Mouse (Mus musculus) E14TG2a.4 (cell line): ENCODE results near the gene Tstd2.
A peak's percentile ranks its signal among the peaks of the same experiment; 100 is the strongest.

ENCODE experiments used
- H3K27me3 ChIP-seq: 2 replicates; pipeline ENCODE4 v1.6.1; 2014; ENCODE audit warnings: low read length, control low read depth; ENCODE audit not compliant: insufficient read depth
- H3K36me3 ChIP-seq: 2 replicates; pipeline ENCODE4 v1.6.1; 2014; ENCODE audit warnings: low read length, control low read depth; ENCODE audit not compliant: insufficient read depth
- H3K4me1 ChIP-seq: replicated peaks from 2 replicates; pipeline ENCODE4 v1.6.1; 2014; ENCODE audit warnings: low read depth, low read length, control low read depth
- H3K4me3 ChIP-seq: replicated peaks from 2 replicates; pipeline ENCODE4 v1.5.1; 2014; ENCODE audit warnings: mild to moderate bottlenecking, low read length
- H3K9me3 ChIP-seq: 2 replicates; pipeline ENCODE4 v1.6.1; 2014; ENCODE audit warnings: low read length, control low read depth
- CTCF ChIP-seq: conservative IDR thresholded peaks from 2 replicates; pipeline ENCODE4 v1.5.1; 2014; ENCODE audit warnings: low read length
- NANOG ChIP-seq: IDR thresholded peaks from 2 replicates; pipeline ENCODE4 v1.6.1; 2014; ENCODE audit warnings: borderline replicate concordance, low read length, mixed read lengths
- POU5F1 ChIP-seq: IDR thresholded peaks from 2 replicates; pipeline ENCODE4 v1.6.1; 2014; ENCODE audit warnings: low read length, borderline replicate concordance

Gene Tstd2

DNA sequence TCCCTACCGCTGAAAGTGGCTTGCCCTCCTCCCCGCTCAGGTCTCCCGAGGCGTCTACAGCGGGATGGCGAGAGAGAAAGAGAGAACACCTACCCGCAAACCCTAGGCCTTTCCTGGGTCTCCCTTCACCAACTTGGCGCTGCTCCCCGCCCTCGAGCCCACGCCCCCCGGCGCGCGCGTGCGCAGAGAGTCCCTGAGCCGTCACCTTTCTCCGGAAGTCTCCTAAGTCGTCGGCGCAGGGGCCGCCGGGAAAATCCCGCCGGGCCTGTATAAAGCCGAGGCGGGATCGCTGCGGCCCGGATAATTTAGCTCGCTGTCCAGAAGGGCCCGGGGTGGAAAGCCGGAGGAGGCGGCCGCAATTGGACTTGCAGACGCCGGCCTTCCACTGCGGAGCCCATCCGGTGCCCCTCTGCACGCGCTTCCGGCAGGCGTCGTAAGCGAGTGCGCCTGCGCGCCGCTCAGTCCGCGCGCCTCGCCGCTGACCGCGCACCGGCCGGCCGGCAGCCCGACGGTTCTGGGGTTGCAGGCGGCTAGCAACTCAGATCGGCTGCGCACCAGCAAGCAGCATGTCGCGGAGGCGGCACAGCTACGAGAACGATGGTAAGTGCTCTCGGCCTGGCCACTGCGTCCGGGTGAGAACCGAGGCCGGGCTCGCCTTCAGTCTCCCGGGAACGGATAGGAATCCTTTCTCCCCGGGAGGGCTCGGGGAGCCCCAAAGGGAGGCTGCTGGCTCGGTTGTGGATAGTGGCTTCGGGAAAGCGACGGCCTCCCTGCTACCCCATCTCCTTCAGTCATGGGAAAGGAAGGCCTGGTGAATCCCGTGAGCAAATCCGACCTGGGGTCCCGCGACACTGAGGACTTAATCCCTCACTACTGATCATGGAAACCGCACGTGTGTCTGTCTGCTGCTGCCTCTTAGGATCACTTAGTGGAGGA lies at the start of gene Tstd2, which contains the start of gene Ncbp1:
Gene Tstd2, minus strand, starts transcription at position 408 of the 936 bp plus-strand sequence.
Gene Ncbp1, plus strand, starts transcription at position 327 of the 936 bp plus-strand sequence.
- no peak for TF ChIP-seq NANOG
- no peak for TF ChIP-seq CTCF
- TF ChIP-seq POU5F1, result no peak
- peaks cover 25% of the 10 kb centered on the region for H3K36me3 ChIP-seq
- no peaks in the 10 kb centered on the region for H3K9me3 ChIP-seq
- peaks cover 38% of the 10 kb centered on the region for H3K4me1 ChIP-seq
- H3K4me3 ChIP-seq, result peak within 1 kb of the TSS; percentile 91
- peaks cover 5% of the 10 kb centered on the region; the same call in 1 of the 2 replicates for H3K27me3 ChIP-seq

DNA sequence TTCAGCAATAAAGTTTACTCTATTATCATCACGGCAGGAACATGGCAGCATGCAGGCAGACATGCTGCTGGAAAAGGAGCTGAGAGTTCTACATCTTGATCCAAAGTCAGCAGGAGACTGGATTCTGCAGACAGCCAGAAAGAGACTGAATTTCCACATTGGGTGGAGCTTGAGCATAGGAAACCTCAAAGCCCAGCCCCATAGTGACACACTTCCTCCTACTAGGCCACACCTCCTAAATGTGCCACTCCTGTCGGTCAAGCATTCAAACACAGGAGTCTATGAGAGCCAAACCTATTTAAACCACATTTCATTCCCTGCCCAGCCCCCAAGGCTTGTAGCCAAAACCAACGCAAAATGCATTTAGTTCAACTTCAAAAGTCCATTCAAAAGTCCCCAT lies 48.0 kb upstream of the Tstd2 start:
- peaks cover 71% of the 10 kb centered on the region for H3K4me1 ChIP-seq

DNA sequence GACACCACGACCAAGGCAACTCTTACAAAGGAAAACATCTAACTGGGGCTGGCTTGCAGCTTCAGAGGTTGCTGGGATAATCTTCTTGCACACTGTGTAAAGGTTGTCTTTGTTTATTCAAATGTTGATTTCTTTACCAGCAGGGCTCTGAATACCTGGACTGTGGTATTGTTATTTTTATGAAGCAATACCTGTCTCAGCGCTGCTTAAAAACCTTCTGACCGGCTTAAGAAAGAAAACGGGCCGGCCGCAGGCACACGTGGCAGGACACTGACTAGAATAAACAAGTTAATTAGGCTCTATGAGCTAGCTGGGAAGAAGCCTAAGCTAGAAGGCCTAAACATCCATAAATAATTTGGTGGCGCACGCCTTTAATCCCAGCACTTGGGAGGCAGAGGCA lies 47.4 kb upstream of the Tstd2 start:
- TF ChIP-seq CTCF (no peak), POU5F1 (peak; percentile 5; the same call in 1 of the 2 replicates), NANOG (peak; percentile 90)
- Histone ChIP-seq H3K4me3 (no peak overlapping the region), H3K36me3 (peaks cover 63% of the 10 kb centered on the region), H3K4me1 (peaks cover 77% of the 10 kb centered on the region), H3K27me3 (peaks cover 26% of the 10 kb centered on the region), H3K9me3 (no peaks in the 10 kb centered on the region)

More for the DNA sequence above, 48.0 kb upstream of the Tstd2 start:
- Histone ChIP-seq H3K27me3 (peaks cover 26% of the 10 kb centered on the region), H3K9me3 (no peaks in the 10 kb centered on the region), H3K4me3 (no peak overlapping the region), H3K36me3 (peaks cover 63% of the 10 kb centered on the region)
- TF ChIP-seq POU5F1, result no peak
- TF ChIP-seq NANOG, result no peak
- TF ChIP-seq CTCF, result no peak

DNA sequence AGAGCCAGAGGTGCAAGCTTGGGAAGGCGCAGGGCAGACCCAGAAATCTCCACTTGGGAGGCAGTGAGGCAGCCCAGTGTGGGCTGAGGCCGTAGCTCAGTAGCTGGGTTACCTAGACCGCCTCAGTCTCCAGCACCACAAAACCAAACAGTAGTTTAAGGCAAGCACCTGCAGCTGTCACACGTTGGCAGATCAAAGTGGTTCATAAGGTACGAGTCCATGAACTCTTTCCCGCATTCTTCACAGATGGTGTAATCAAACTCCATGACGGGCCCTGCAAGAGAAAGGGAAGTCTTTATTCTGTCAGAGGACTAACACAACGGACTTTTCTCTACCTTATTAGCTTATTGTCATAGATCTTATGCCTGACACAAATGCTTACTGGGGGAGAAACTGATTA lies 46.9 kb upstream of the Tstd2 start:
- H3K4me1 ChIP-seq, result peaks cover 79% of the 10 kb centered on the region
- H3K9me3 ChIP-seq, result no peaks in the 10 kb centered on the region
- H3K4me3 ChIP-seq, result peak overlapping the region; percentile 29
- peaks cover 26% of the 10 kb centered on the region for H3K27me3 ChIP-seq
- no peak for TF ChIP-seq POU5F1
- no peak for TF ChIP-seq CTCF
- no peak for TF ChIP-seq NANOG
- H3K36me3 ChIP-seq, result peaks cover 59% of the 10 kb centered on the region

DNA sequence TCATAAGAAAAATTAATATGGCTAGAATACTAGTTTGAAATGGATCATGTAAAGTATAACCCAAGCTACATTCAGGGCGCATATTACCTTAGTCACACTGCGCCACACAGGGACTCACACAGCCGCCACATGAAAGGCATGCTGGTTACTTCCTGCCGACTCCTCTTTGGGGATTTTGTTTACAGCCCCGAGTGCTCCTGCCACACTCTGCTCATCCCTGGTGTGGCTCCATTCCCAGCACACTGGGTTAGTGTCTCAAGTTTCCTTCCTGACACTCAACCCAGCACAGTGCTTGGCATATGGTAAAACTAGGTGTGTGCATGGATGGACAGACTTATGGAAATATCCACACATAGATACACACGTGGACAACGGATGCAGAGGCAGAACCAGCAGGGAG lies 43.7 kb upstream of the Tstd2 start:
- TF ChIP-seq CTCF, result no peak
- no peak for TF ChIP-seq POU5F1
- TF ChIP-seq NANOG, result no peak
- peaks cover 54% of the 10 kb centered on the region for H3K4me1 ChIP-seq
- peaks cover 73% of the 10 kb centered on the region for H3K36me3 ChIP-seq
- peaks cover 20% of the 10 kb centered on the region for H3K27me3 ChIP-seq
- H3K9me3 ChIP-seq, result no peaks in the 10 kb centered on the region
- H3K4me3 ChIP-seq, result no peak overlapping the region

DNA sequence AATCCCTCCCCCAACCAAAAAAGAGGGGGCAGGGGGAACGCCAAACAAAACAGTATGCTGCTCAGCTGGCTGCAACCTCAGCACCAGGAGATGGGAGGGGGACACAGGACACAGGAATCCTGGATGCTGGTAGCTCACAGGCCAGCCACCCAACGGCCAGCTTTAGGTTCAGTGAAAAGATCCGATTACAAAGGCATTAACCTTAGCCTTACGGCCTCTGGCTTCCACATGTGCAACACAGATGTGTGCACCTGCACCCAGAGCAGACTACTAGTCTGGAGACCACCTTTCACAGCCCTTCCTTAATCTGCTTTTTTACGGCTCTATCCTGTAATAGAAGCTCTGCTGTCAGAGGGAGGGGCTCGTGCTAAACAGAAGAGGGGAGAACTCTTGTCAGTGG lies 42.7 kb upstream of the Tstd2 start:
- TF ChIP-seq CTCF (no peak), POU5F1 (no peak), NANOG (no peak)
- peaks cover 50% of the 10 kb centered on the region for H3K4me1 ChIP-seq
- H3K4me3 ChIP-seq, result no peak overlapping the region
- H3K27me3 ChIP-seq, result peaks cover 20% of the 10 kb centered on the region
- peaks cover 81% of the 10 kb centered on the region for H3K36me3 ChIP-seq
- no peaks in the 10 kb centered on the region for H3K9me3 ChIP-seq

DNA sequence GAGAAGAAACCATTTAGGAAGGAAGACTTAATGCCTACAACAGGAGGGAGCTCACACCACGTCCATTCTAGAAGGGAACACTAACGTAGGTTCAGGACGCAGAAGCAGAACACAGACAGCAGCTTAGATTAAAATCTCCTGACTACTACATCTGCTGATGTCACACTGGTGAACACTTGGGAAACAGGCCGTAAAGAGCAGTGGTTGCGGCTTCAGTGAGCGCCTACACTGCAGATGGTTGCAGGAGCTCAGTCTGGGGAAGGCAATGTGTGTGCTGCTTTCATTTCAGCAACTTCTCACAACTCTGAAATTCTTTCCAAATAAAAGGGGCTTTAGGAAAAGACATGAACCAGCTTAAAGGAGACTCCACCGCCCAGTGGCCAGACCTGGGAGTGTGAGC lies 39.0 kb upstream of the Tstd2 start:
- no peak for TF ChIP-seq CTCF
- TF ChIP-seq POU5F1, result no peak
- no peak for TF ChIP-seq NANOG
- Histone ChIP-seq H3K36me3 (peaks cover 89% of the 10 kb centered on the region), H3K4me3 (no peak overlapping the region)

DNA sequence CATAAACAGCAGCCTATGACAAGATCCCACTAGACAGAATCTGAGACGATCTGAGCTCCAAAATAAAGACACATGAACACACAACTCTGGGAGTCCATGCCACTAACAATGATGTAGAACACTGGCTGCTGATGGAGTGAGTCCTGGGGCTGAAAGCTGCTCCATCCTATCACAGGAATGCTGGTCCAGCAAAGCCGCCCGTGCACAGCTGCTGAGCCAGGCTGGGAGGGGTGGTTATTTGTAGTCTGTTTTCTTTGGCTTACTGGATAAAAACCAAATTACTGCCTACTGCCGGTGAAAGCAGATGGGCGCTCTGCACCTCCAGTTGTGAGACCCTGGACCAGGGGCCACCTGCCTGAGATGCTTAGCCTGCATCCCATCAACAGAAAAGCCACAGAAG lies 38.5 kb upstream of the Tstd2 start:
- Histone ChIP-seq H3K4me1 (peaks cover 19% of the 10 kb centered on the region), H3K36me3 (peaks cover 89% of the 10 kb centered on the region), H3K9me3 (no peaks in the 10 kb centered on the region), H3K27me3 (no peaks in the 10 kb centered on the region), H3K4me3 (no peak overlapping the region)
- TF ChIP-seq NANOG (no peak), CTCF (no peak), POU5F1 (no peak)

More for the DNA sequence above, 39.0 kb upstream of the Tstd2 start:
- Histone ChIP-seq H3K4me1 (peaks cover 24% of the 10 kb centered on the region), H3K9me3 (no peaks in the 10 kb centered on the region), H3K27me3 (no peaks in the 10 kb centered on the region)
